Mouse (Mus musculus): Measurements from ENCODE around the gene Vmn2r21. TPM values are rescaled to one million over a fixed set of nuclear protein-coding genes. Genes with fewer than 3 reads are reported as not detected.
"Not testable (repeated sequence)": the region's sequence is repeated elsewhere in the genome, so short reads cannot be mapped to it uniquely, and the experiment has no call there.

The Vmn2r21 gene
- not detected for total RNA-seq (2021)

- DNase-seq = not testable (repeated sequence)
These were observed at the start of gene Vmn2r21 for GRCm38 (mm10) chr6:123533306-123533705. Gene Vmn2r21, minus strand, starts transcription at chr6:123533406.

DNA sequence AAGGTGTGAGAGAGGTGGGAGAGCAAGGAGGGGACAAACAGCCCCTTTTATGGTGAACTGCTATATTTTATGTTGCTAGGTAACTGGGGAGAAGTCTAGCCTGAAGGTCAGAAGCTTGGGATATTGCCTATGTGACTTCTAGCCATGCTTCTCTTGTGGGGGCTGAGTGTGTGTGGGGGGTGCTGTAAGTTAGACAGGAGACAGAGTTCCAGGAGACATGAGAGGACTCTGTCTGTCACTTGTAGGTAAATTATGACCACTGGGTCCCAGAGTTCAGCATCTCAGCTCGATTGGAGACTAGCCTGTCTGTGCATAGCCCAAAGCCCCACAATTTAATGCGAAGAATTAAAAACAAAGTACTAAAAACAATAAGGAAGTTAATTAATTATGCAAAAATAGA, 41.5 kb upstream of the Vmn2r21 start:
- DNase-seq = not testable (repeated sequence)

DNA sequence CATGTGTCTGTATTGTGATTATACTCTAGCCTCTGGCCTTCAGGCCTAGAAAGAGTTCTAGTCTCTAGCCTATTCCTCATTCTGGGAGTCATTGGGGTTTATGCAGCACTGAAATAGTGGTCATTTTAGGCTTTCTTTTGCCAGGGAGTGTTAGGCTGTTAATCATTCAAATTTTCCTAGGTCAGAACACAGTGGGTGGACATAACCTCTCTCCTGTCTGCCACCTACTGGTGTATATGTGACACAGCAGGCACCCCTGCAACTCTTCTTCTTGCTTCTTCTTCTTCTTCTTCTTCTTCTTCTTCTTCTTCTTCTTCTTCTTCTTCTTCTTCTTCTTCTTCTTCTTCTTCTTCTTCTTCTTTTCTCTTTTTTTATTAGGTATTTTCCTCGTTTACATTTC, 6.5 kb upstream of the Vmn2r21 start:
- not testable (repeated sequence) for DNase-seq

DNA sequence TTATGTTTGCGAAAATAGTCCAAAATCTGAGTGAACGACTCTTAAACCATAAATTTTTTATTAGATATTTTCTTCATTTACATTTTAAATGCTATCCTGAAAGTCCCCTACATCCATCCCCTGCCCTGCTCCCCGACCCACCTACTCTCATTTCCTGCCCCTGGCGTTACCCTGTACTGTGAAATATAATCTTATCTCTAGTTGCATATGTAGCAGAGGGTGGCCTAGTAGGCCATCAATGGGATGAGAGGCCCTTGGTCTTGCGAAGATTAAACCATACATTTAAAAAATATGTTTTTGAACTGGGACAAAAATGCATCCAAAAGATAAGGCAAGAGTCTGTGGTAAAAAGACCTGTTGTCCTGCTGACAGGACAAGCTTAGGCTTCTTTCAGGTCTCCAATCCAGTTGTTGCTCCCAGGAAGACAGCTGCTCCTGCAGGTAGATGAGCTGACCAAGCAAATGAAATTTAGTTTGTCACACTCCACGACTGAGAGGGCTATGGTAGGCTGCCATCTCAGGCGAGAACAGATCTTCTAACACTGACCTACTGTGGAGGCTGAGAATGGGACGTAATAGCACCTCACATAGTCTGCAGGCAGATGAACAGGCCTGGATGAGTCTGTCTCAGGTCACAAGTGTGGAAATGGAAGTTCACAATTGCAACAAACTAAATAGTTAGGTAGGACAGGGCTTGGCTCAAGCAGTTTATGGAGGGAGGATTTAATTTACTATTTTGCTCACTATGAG, 10.8 kb downstream of the Vmn2r21 start:
- DNase-seq = not testable (repeated sequence)

DNA sequence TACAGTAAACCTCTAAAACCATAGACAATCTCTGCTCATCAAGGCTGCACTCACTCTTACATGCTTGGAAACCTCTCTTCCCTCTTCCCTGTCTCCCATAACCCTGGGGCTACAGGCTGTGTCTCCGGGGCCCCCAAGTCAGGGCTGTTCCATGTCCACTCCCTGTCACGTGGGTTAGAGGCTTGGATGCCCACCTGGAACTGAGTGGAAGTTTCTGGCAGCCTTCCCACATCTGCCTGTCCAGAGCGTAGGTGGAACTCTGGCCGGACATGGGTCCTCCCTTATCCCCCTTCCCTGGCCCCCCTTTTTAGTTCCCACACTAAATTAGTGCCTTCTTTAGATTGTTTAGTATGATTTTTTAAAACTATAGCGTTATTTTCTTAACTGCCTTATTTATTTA, 60.2 kb downstream of the Vmn2r21 start:
- DNase-seq = not testable (repeated sequence)

DNA sequence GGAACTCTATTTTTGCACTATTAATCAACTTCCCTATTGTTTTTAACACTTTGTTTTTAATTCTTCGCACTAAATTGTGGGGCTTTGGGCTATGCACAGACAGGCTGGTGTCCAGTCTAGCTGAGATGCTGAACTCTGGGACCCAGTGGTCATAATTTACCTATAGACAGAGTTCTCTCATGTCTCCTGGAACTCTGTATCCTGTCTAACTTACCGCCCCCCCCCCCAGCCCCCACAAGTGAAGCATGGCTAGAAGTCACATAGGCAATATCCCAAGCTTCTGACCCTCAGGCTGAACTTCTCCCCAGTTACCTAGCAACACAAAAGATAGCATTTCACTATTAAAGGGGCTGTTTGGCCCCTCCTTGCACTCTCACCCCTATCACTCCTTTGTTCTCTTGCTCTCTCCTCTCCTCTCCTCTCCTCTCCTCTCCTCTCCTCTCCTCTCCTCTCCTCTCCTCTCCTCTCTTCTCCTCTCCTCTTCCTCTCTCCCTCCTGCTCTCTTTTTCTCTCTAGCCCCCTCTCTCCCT, 60.7 kb downstream of the Vmn2r21 start:
- not testable (repeated sequence) for DNase-seq

DNA sequence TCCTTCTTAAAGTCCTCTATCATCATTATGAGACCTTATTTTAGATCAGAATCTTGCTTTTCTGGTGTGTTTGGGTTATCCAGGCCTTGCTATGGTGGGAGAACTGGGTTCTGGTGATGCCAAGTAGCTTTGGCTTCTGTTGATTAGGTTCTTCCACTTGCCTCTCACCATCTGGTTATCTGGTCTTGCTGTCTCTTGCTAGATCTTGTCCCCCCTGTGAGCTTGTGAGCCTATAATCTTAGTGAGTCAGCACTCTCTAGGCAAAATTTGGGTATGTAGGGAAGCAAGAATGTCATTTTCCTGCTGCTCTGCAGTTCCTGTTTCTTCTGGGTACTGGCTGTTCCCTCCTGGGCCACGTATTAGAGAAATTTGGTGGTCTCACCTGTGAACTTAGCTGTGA, 64.6 kb downstream of the Vmn2r21 start:
- DNase-seq = not testable (repeated sequence)

Other genes starting within 250 kb of the Vmn2r21 start
- not detected for gene Clec4e, start 243.5 kb downstream of the Vmn2r21 start, total RNA-seq (2021)
- not detected for gene Vmn2r19, start 225.1 kb downstream of the Vmn2r21 start, total RNA-seq (2021)
- gene Vmn2r20, start 115.3 kb downstream of the Vmn2r21 start, total RNA-seq (2021) = not detected
- gene Vmn2r22, start 117.3 kb upstream of the Vmn2r21 start, total RNA-seq (2021) = not detected
- gene Vmn2r23, start 169.3 kb upstream of the Vmn2r21 start, total RNA-seq (2021) = not detected
- gene Vmn2r24, start 245.5 kb upstream of the Vmn2r21 start, total RNA-seq (2021) = not detected